Mouse (Mus musculus): ENCODE data around the gene Olfr522.

Gene Olfr522

GRCm38 (mm10) chr7:140164664-140165063 lies at the start of gene Olfr522:
TSS of gene Olfr522 (minus strand) at chr7:140164764.
- no peak for DNase-seq

GRCm38 (mm10) chr7:140213841-140214240 lies 49.3 kb upstream of the Olfr522 start:
- no peak for DNase-seq

DNA sequence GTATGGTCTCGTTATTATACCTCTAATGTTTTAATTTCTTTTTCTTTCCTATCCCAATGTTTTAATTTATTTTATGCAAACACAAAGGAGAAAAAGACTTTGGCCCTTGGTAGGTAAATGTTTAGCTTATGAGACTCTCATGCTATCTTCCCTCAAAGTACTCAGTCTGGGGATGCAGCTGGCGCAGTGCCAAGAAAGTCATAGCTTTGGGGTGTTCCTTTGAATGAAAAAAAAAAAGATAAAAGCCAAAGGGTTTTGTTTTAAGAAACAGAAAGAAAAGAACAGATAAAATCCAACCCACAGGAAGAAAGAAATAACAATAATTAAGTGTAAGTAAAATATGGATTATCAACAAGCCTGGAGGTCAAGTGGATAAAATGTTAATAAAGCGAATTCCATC lies 44.1 kb upstream of the Olfr522 start:
- peak; percentile 58 for DNase-seq

DNA sequence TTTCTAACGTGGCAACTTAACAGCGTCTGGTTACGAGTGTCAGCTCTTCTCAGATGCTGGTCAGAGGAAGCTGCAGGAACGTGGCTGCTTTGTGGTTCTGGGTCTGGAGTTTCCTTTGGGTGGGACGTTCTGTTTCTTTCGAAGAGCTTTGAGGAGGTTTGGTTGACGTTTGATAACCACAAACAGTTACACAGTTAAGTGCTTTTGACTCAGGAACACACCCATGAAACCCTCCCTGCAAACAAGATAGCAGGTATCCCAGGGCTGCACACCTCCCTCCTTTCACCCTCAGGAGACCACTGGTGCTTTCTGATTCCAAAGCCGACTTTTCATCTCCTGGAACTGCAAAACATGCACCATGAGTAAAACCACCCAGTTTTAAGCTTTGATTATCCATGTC lies 43.6 kb upstream of the Olfr522 start:
- no peak for DNase-seq

GRCm38 (mm10) chr7:140206904-140207303 lies 42.3 kb upstream of the Olfr522 start:
- DNase-seq: no peak

- DNase-seq: no peak
Observed at GRCm38 (mm10) chr7:140205864-140206263, 41.3 kb upstream of the Olfr522 start, which contains the start of gene Olfr524. TSS of gene Olfr524 (minus strand) at chr7:140205964.

DNA sequence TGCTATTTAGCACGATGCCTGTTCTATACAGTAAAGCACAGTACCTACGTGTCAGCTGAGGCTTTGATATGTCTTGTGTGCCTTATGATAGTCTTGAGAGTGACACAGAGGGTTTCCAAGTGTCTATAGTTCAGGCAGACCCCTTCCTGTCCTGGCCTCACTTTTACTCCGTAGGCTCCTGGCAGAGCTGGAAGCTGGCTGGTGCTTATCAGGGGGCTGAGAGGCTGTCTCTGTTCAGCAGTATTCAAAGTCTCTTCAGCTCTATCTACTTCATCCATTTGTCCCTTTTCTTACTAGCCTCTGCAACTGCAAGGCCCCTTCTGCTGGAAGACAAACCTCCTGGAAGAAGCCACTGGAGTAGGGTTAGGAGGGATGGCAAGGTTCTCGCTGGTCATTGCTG lies 36.5 kb upstream of the Olfr522 start:
- no peak for DNase-seq

DNA sequence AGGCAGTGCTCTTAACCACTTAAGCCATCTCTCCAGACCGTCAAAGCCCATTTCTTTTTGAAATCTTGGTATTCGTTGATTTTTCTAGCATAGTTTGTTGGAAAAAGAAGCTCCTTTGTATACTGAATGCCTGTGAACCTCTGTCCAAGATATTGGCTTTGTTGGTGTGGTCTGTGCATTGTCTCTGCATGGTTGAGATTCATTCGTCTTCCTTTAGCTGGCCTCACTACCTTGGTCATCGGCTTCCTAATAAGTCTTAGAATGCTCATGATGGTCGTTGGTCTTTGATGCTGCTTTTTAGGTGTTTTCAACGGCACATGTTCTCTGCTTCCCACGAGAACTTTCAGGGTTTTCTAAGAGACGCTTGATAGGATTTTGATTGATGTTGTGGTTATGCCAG lies 31.4 kb upstream of the Olfr522 start:
- DNase-seq: no peak

GRCm38 (mm10) chr7:140194031-140194430 lies 29.5 kb upstream of the Olfr522 start:
- DNase-seq: no peak

DNA sequence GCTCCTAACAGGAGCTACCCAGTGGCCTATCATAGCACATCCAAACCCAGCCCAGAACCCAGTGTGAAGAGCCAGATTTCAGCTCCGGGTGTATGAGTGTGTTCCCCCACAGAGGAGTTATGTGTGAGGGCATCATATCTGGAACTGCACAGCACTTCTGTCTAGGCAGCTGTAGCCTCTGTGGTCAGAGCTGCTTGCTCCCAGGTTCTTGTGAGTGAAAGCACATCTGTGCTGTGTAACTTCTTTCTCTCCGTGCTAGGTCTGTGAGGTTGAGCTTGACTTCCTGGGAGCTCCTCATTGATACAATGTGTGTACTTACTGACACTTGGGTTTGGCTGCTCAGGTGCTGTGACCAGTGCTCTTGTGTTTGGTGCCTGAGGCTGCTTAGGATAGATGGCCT lies 28.3 kb upstream of the Olfr522 start:
- DNase-seq: no peak

DNA sequence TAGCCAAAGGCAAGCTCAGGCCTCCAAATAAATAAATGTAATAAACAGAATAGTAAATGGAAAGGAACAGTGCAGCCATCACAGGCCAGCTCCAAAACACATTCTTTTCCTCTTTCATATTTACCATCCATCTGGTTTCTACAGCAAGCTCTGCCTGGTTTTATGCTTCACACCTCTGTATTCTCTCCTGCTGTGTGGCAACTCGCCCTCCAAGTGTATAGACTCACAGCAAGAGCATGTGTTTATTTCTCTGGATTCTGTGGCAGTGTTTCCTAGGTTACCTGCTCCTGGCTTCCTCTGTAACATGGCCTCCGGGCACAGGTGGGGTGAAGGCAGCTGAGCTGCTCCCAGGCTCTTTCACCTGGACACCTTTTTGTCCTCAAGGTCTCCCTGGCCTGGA lies 27.9 kb upstream of the Olfr522 start:
- no peak for DNase-seq

DNA sequence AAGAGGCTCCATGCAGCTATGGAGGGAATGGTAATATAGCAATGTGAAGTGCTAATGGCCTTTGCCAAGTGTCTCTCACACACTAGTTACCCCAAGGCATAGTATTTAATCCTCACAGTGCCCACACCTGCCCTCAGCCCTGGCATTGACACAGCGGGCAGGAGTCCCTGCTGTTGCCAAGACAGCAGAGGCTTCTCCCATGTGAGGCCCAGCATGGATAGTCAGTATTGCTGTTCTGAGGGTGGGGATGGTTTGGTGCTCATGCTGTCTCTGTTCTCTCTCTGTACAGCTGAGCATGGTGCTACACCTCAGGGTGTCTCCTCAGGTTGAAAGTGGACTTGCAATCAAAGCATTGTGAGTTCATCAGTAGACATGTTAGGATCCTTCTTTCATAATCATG lies 25.9 kb upstream of the Olfr522 start:
- no peak for DNase-seq

- DNase-seq: no peak
Observed at GRCm38 (mm10) chr7:140188391-140189328, 24.1 kb upstream of the Olfr522 start.

- DNase-seq: no peak
Observed at GRCm38 (mm10) chr7:140187721-140188390, 23.3 kb upstream of the Olfr522 start.

GRCm38 (mm10) chr7:140186646-140187620 lies 22.4 kb upstream of the Olfr522 start:
- DNase-seq: peak; percentile 62

DNA sequence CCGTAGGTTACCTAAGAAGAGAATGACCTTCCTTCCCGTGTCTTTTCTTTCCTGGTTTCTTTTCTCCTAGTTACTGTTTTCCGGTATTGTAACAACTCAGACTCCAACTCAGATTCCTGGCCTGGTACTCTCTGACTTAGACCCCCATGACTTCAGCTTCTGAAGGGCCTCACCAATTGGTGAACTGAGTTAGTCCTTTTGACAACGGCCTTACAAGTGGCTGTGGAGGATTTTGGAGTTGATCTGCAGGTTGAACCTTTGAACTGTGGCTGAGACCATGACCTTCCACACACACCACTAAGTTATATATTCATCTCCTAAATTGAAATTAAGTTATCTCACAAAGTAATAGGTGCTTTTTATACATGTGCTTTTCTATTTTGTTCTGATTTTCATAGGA lies 19.6 kb upstream of the Olfr522 start:
- DNase-seq: no peak

DNA sequence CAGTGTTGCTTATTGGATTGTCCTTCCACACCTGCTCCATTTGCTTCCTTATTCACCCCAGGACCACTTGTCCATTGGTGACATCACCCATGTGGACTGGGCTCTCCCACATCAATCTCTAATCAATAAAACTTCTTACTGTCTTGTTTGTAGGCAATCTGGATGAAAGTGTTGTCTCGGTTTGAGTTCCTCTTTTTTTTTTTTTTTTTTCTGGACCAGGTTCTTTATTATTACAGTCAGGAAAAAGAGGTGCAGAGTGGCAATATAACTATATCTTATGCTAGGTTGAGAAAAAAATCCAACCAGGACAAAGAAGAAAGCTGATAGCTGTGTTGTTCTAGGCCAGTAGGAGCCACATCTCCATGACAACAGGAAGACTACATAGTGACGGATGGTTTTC lies 16.1 kb upstream of the Olfr522 start:
- DNase-seq: no peak

GRCm38 (mm10) chr7:140179176-140179575 lies 14.6 kb upstream of the Olfr522 start:
- DNase-seq: peak; percentile 65

DNA sequence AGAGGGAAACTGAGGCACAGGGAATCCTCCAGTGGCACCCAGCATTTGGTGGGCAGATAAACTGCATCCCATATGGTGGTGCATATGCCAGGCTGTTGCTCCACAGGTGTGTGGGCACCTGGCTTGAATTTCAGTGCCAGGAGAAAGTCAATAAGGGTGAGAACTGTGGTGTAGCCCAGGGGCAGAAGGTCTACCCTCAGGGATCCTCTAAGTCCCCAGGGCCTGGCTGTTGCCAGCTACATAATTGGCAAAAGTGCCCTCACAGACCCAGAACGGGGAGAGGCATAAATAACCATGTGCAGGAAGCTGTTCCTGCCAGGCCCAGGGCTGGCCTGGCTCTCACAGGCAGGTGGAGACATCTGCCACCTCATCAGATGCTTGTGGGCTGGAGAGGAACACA lies 8.4 kb upstream of the Olfr522 start, which contains the start of gene Olfr523:
Olfr523 (plus strand) TSS at position 282 of the 400 bp plus-strand sequence.
- no peak for DNase-seq

- DNase-seq: peak; percentile 10
Observed at GRCm38 (mm10) chr7:140170863-140171262, 6.3 kb upstream of the Olfr522 start.

DNA sequence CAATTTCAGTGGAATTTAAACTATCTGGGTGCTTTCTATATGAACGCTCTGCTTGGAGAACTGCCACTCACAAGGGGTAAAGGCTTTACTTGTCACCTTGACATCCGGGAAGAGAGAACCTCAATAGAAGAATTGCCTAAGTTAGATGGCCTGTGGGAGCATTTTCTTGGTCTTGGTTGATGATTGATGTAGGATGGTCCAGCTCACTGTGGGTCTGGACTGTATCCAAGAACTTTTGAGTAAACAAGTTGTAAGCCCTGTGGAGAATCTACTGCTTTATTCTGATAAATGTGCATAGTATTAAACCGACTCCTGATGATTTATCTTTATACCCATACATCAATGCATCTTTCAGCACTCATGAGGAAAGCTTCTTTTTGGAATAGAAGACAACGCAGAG lies 4.8 kb upstream of the Olfr522 start:
- DNase-seq: peak; percentile 15

DNA sequence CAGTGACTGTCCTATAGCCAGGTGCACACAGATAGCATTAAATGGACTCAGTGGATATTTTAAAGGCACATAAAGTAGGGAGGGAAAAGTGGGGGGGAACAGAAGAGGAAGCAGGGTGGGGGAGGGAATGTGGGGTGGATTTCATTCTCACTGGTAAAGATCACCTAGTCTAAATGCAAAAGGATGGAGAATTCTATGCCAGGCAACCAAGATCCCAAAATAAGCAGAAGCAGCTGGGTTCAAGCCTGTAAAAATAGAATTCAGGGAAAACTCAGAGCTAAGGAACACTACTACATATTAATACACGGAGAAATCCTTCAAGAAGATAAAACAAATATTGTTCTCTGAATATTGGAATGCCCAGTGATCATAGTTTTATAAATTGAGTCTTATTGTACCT lies 3.4 kb upstream of the Olfr522 start:
- DNase-seq: no peak

GRCm38 (mm10) chr7:140160363-140160762 lies 4.2 kb downstream of the Olfr522 start:
- no peak for DNase-seq
